Comparison of ENCODE assay signal across 19 mouse cellular contexts in genomic region chr13:59990402-59991280, GRCm38 (mm10).
DNase-seq lines count a peak whose midpoint lies in the region; ATAC-seq lines count a peak whose summit lies in the region.
"Had no signal": no experiment of that assay in that cellular context is flagged by ENCODE, and none has a peak within 500 bp of the region (broad histone marks: within the 10 kb centered on the region; RNA-seq: fewer than 3 reads in every experiment).

No protein-coding gene starts in this region.

- 0 out of 2 replicates have a peak, but pooled peaks have one; percentile 40 for ATAC-seq in forebrain, embryonic 16.5 days
- ATAC-seq in erythroid progenitor cell, adult 5-6 weeks (replicated peaks; ENCODE audit: low FRiP score, poor library complexity, severe bottlenecking): no peak
- ATAC-seq: midbrain, embryonic 16.5 days had no signal

- H3K36me3 ChIP-seq in heart, embryonic 10.5 days: no peaks in the 10 kb centered on the region
- no peaks in the 10 kb centered on the region for H3K36me3 ChIP-seq in forebrain, embryonic 16.5 days (ENCODE audit: control insufficient read depth, insufficient read depth)
- H3K36me3 ChIP-seq: neural tube, embryonic 13.5 days had no signal

- no peaks in the 10 kb centered on the region for H3K27me3 ChIP-seq in heart, embryonic 10.5 days (ENCODE audit: insufficient read depth, poor library complexity, severe bottlenecking)
- no peaks in the 10 kb centered on the region for H3K27me3 ChIP-seq in forebrain, embryonic 16.5 days (replicated peaks; ENCODE audit: control insufficient read depth, insufficient read depth, low read length)
- H3K27me3 ChIP-seq: neural tube, embryonic 13.5 days had no signal

- H3K4me1 ChIP-seq in heart, embryonic 10.5 days: peaks cover 45% of the 10 kb centered on the region
- H3K4me1 ChIP-seq in forebrain, embryonic 16.5 days (replicated peaks; ENCODE audit: control insufficient read depth, insufficient read depth, low read length): peaks cover 15% of the 10 kb centered on the region
- H3K4me1 ChIP-seq: neural tube, embryonic 13.5 days had no signal

- H3K27ac ChIP-seq in heart, embryonic 10.5 days: peak overlapping the region; percentile 29; the same call in 1 of the 2 replicates
- no peak overlapping the region for H3K27ac ChIP-seq in forebrain, embryonic 16.5 days (ENCODE audit: low read length)
- H3K27ac ChIP-seq: kidney, postnatal 0 days; macrophage; neural tube, embryonic 13.5 days had no signal

- H3K9me3 ChIP-seq in heart, embryonic 10.5 days: no peaks in the 10 kb centered on the region
- 0 out of 2 replicates have a peak, but pooled peaks cover 5% of the 10 kb centered on the region for H3K9me3 ChIP-seq in forebrain, embryonic 16.5 days (ENCODE audit: control insufficient read depth, low read length)

- no peak for DNase-seq in heart, embryonic 10.5 days (ENCODE audit: low spot score)
- DNase-seq in heart, postnatal 4 days: no peak
- peak; percentile 37 for DNase-seq in retina, postnatal 1 day
- DNase-seq in retina, embryonic 14.5 days (ENCODE audit: low spot score): no peak
- peak; percentile 28 for DNase-seq in yolk sac, embryonic 10.5 days (ENCODE audit: low spot score)
- DNase-seq in urinary bladder, postnatal 10 days (ENCODE audit: low spot score): no peak
- DNase-seq: adrenal gland, postnatal 10 days; B cell, adult 2 months; cerebellum, adult 2 months; heart, postnatal 10 days; layer of hippocampus, postnatal 36 days; thymus, adult 2 months had no signal

- 66% methylated on average over 10 of the region's 10 CpGs for WGBS in heart, embryonic 10.5 days
- 49% methylated on average over 10 of the region's 10 CpGs for WGBS in forebrain, embryonic 16.5 days

- H3K9ac ChIP-seq in forebrain, embryonic 16.5 days (replicated peaks; ENCODE audit: low read depth, low read length): no peak overlapping the region
- H3K9ac ChIP-seq: lung, embryonic 14.5 days; neural tube, embryonic 13.5 days had no signal

- no peak overlapping the region for H3K4me2 ChIP-seq in forebrain, embryonic 16.5 days (ENCODE audit: low read length)
- H3K4me2 ChIP-seq: lung, embryonic 14.5 days; neural tube, embryonic 13.5 days had no signal

- H3K4me3 ChIP-seq in heart, embryonic 10.5 days: no peak overlapping the region
- no peak overlapping the region for H3K4me3 ChIP-seq in forebrain, embryonic 16.5 days (replicated peaks; ENCODE audit: low read length)
- H3K4me3 ChIP-seq: neural tube, embryonic 13.5 days had no signal

Comparison
In these comparisons a context has a peak if more than half of its experiments do, and no peak if none do; other contexts are left out.
1. DNase-seq: peak in retina, postnatal 1 day (single experiment) and yolk sac, embryonic 10.5 days (single experiment); none in heart, embryonic 10.5 days (single experiment), heart, postnatal 4 days (single experiment), retina, embryonic 14.5 days (single experiment) and urinary bladder, postnatal 10 days (single experiment).